Mouse (Mus musculus): ENCODE data around the gene Tradd. TPM values are rescaled to one million over a fixed set of nuclear protein-coding genes. Genes with fewer than 3 reads are reported as not detected.

Gene Tradd
- polyA plus RNA-seq, 2 experiments: 5.5 to 11.5 TPM

DNA sequence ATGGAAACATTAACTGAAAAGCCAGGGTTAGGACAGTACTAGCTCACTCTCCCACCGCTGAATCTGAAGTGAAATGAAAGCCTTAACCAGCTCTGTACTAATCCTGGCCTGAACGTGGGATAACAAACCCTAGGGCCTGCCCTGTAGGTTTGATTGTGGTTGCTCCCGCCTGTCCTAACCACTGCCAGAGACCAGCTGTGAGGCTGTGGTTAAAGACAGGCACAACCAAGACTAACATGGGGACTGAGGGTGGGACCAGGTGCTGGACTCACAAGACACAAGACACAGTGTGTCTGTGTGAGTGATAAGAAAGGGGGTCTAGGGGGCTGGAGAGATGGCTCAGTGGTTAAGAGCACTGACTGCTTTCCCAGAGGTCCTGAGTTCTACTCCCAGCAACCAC is 16.2 kb upstream of the Tradd start:
- H3K36me3 ChIP-seq (replicated peaks; ENCODE audit: control insufficient read depth, insufficient read depth, low read depth): no peaks in the 10 kb centered on the region
- DNase-seq (ENCODE audit: low read depth in 3 of 3, low spot score in 3 of 3) (no peak), ATAC-seq (ENCODE audit: insufficient read depth) (no peak)
- no peak overlapping the region for H3K27ac ChIP-seq
- H3K27me3 ChIP-seq (ENCODE audit: control insufficient read depth, insufficient read depth, low read length): peaks cover 44% of the 10 kb centered on the region
- TF ChIP-seq CTCF (IDR thresholded peaks at IDR 0.05; ENCODE audit: low read depth) (no peak), EP300 (IDR thresholded peaks at IDR 0.05; ENCODE audit: low read depth) (no peak)
- H3K9me3 ChIP-seq (ENCODE audit: control insufficient read depth, low read length): no peaks in the 10 kb centered on the region
- H3K4me3 ChIP-seq (ENCODE audit: insufficient read depth in 1 of 2, low read depth in 2 of 2, low read length in 2 of 2): no peak overlapping the region
- no peak overlapping the region for H3K9ac ChIP-seq (replicated peaks)
- 40% methylated on average over 3 of the region's 3 CpGs for WGBS (ENCODE audit: insufficient replicate concordance)
- no peak overlapping the region for H3K4me2 ChIP-seq (ENCODE audit: low read depth)
- peaks cover 4 to 11% of the 10 kb centered on the region in 2 experiments; a peak in 3 of 4 replicates for H3K4me1 ChIP-seq (replicated peaks; ENCODE audit: control insufficient read depth in 2 of 2, insufficient read depth in 2 of 2, low read length in 1 of 2)

DNA sequence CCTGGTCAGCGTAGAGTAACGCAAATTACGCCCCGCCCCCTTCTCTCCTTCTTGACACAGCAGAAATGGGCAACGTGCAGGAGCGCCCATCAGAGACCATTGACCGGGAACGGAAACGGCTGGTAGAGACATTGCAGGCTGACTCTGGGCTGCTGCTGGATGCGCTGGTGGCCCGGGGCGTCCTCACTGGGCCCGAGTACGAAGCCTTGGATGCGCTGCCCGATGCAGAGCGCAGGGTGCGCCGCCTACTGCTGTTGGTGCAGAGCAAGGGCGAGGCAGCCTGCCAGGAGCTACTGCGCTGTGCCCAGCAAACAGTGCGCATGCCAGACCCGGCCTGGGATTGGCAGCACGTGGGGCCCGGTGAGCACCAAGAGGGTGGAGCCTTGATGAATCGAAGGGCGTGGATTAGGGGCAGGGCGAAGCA is 14.5 kb upstream of the Tradd start:
- 4% methylated on average over 28 of the region's 28 CpGs for WGBS (ENCODE audit: insufficient replicate concordance)
- Histone ChIP-seq H3K9ac (replicated peaks) (no peak overlapping the region), H3K4me1 (replicated peaks; ENCODE audit: control insufficient read depth in 2 of 2, insufficient read depth in 2 of 2, low read length in 1 of 2) (peaks cover 4 to 11% of the 10 kb centered on the region in 2 experiments; a peak in 3 of 4 replicates), H3K4me2 (ENCODE audit: low read depth) (peak overlapping the region; percentile 41), H3K4me3 (ENCODE audit: insufficient read depth in 1 of 2, low read depth in 2 of 2, low read length in 2 of 2) (peak overlapping the region in 1 of 2 experiments; percentile 16; a peak in 1 of 4 replicates), H3K27ac (no peak overlapping the region), H3K36me3 (replicated peaks; ENCODE audit: control insufficient read depth, insufficient read depth, low read depth) (no peaks in the 10 kb centered on the region), H3K9me3 (ENCODE audit: control insufficient read depth, low read length) (no peaks in the 10 kb centered on the region), H3K27me3 (ENCODE audit: control insufficient read depth, insufficient read depth, low read length) (peaks cover 59% of the 10 kb centered on the region)
- DNase-seq (ENCODE audit: low read depth in 3 of 3, low spot score in 3 of 3): no peak
- peak; percentile 61 for ATAC-seq (ENCODE audit: insufficient read depth)
- TF ChIP-seq CTCF (IDR thresholded peaks at IDR 0.05; ENCODE audit: low read depth) (peak; percentile 42), EP300 (IDR thresholded peaks at IDR 0.05; ENCODE audit: low read depth) (no peak)

DNA sequence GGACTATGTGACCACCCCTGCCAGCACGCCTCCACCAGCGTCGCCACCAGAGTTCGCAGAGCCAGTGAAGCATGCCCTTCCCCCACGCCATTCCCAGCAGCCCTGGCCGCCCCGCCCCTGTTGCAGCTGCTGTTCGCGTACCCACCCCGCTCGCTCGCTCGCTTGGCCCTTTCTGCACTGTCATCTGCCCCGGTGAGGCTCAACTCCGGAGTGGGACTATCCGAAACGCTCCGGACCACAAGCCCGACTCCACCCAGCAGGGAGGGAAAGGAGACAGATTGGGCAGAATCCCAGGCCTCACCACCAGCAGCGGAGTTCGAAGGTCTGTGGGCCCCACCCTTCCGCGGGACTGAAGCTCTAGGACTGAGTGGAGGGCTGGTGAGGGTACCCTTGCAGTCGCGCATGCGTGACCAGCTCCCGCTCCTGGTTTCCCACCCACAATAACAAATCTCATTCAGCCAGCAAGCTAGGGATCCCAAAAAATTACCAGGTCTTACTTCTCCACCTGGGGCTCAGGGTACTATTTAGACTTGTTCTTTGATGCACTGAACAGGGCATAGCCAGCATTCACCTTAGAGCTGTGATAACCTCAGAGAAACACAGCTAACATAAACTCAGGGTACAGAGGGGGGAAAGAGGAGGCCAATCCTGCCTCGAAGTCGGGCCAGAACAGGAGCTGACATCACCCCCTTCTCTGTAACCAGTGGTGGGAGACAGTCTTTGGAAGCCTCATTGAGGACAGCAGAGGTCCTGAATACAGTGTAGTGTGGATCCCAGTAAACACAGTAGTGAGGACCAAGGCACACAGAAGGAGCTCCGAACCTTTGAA is 12.1 kb upstream of the Tradd start:
- Histone ChIP-seq H3K4me2 (ENCODE audit: low read depth) (peak overlapping the region; percentile 30), H3K27me3 (ENCODE audit: control insufficient read depth, insufficient read depth, low read length) (peaks cover 78% of the 10 kb centered on the region), H3K4me1 (replicated peaks; ENCODE audit: control insufficient read depth in 2 of 2, insufficient read depth in 2 of 2, low read length in 1 of 2) (peaks cover 4 to 6% of the 10 kb centered on the region in 2 experiments; a peak in 3 of 4 replicates), H3K4me3 (ENCODE audit: insufficient read depth in 1 of 2, low read depth in 2 of 2, low read length in 2 of 2) (peak overlapping the region in 1 of 2 experiments; percentile 0; a peak in 1 of 4 replicates), H3K9ac (replicated peaks) (no peak overlapping the region), H3K36me3 (replicated peaks; ENCODE audit: control insufficient read depth, insufficient read depth, low read depth) (no peaks in the 10 kb centered on the region), H3K9me3 (ENCODE audit: control insufficient read depth, low read length) (no peaks in the 10 kb centered on the region), H3K27ac (no peak overlapping the region)
- ATAC-seq (ENCODE audit: insufficient read depth) (peak; percentile 52; the same call in 1 of the 2 replicates), DNase-seq (ENCODE audit: low read depth in 3 of 3, low spot score in 3 of 3) (no peak)
- TF ChIP-seq CTCF (IDR thresholded peaks at IDR 0.05; ENCODE audit: low read depth) (no peak), EP300 (IDR thresholded peaks at IDR 0.05; ENCODE audit: low read depth) (no peak)
- 3% methylated on average over 30 of the region's 30 CpGs for WGBS (ENCODE audit: insufficient replicate concordance)

DNA sequence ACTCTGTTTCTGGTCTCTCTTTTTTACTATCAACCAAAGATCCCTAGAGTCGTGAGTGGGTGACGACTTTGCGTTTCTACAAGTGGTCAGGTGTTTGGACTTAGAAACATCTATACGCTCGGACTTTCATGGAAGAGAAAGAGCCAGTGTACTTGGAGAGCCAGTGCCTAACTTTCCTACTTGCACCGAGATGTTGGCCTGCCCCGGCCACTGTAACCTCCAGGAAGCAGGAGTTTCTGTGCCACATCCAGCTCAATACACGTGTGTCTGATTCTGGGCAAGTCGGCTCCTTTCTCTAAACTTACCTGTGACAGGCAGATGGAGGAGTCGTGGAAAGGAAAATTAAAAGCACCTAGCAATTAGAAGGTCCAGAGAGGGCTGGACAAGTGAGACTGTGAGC is 11.4 kb upstream of the Tradd start, which contains the start of gene Nol3:
Gene Nol3, plus strand, starts transcription at position 301 of the 400 bp plus-strand sequence.
- ATAC-seq (ENCODE audit: insufficient read depth) (no peak), DNase-seq (ENCODE audit: low read depth in 3 of 3, low spot score in 3 of 3) (no peak)
- Histone ChIP-seq H3K4me1 (replicated peaks; ENCODE audit: control insufficient read depth in 2 of 2, insufficient read depth in 2 of 2, low read length in 1 of 2) (peaks cover 4 to 6% of the 10 kb centered on the region in 2 experiments; a peak in 3 of 4 replicates), H3K9ac (replicated peaks) (no peak within 1 kb of the TSS), H3K27me3 (ENCODE audit: control insufficient read depth, insufficient read depth, low read length) (peaks cover 82% of the 10 kb centered on the region), H3K27ac (no peak within 1 kb of the TSS), H3K36me3 (replicated peaks; ENCODE audit: control insufficient read depth, insufficient read depth, low read depth) (no peaks in the 10 kb centered on the region), H3K4me2 (ENCODE audit: low read depth) (peak within 1 kb of the TSS; percentile 30), H3K4me3 (ENCODE audit: insufficient read depth in 1 of 2, low read depth in 2 of 2, low read length in 2 of 2) (peak within 1 kb of the TSS in 1 of 2 experiments; percentile 0; a peak in 1 of 4 replicates), H3K9me3 (ENCODE audit: control insufficient read depth, low read length) (no peaks in the 10 kb centered on the region)
- 8% methylated on average over 10 of the region's 10 CpGs for WGBS (ENCODE audit: insufficient replicate concordance)
- TF ChIP-seq EP300 (IDR thresholded peaks at IDR 0.05; ENCODE audit: low read depth): no peak
- TF ChIP-seq CTCF (IDR thresholded peaks at IDR 0.05; ENCODE audit: low read depth): no peak

DNA sequence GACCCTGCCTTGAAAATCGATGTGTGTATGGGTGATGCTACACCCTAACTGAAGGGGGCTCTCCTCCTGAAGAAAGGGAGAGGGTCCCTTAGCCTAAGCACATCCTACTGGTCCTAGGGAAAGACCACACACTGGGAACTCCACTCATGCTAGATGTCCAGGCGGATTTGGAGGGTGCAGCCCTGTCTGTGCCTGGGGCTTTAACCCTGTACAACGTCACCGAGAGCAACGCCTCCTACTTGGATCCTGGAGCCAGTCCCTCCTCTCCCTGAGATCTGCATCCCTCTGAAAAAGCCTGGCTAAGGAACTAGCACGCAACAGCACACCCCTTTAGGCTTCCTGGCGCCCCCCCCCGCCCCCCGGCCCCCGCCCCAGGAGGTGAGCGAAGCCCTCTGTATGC is 11.0 kb upstream of the Tradd start:
- Histone ChIP-seq H3K4me1 (replicated peaks; ENCODE audit: control insufficient read depth in 2 of 2, insufficient read depth in 2 of 2, low read length in 1 of 2) (peaks cover 4 to 6% of the 10 kb centered on the region in 2 experiments; a peak in 3 of 4 replicates), H3K9ac (replicated peaks) (no peak overlapping the region), H3K36me3 (replicated peaks; ENCODE audit: control insufficient read depth, insufficient read depth, low read depth) (no peaks in the 10 kb centered on the region), H3K27ac (no peak overlapping the region), H3K4me3 (ENCODE audit: insufficient read depth in 1 of 2, low read depth in 2 of 2, low read length in 2 of 2) (no peak overlapping the region), H3K27me3 (ENCODE audit: control insufficient read depth, insufficient read depth, low read length) (peaks cover 85% of the 10 kb centered on the region), H3K9me3 (ENCODE audit: control insufficient read depth, low read length) (no peaks in the 10 kb centered on the region), H3K4me2 (ENCODE audit: low read depth) (no peak overlapping the region)
- ATAC-seq (ENCODE audit: insufficient read depth) (no peak), DNase-seq (ENCODE audit: low read depth in 3 of 3, low spot score in 3 of 3) (no peak)
- TF ChIP-seq CTCF (IDR thresholded peaks at IDR 0.05; ENCODE audit: low read depth): no peak
- no peak for TF ChIP-seq EP300 (IDR thresholded peaks at IDR 0.05; ENCODE audit: low read depth)
- WGBS (ENCODE audit: insufficient replicate concordance): 11% methylated on average over 11 of the region's 11 CpGs

All from liver, embryonic 14.5 days (tissue).